Mouse (Mus musculus) kidney, adult 2 months (tissue): ENCODE data around the gene B3galnt1.
"Not testable (repeated sequence)": the region's sequence is repeated elsewhere in the genome, so short reads cannot be mapped to it uniquely, and the experiment has no call there.

ENCODE experiments used
- CTCF ChIP-seq: fragments of 200-500 bp; conservative IDR thresholded peaks from 2 replicates; pipeline ENCODE4 v1.5.1; 2011; ENCODE audit warnings: low read depth, mild to moderate bottlenecking, control low read depth, low read length, moderate library complexity, mixed read lengths; ENCODE audit not compliant: insufficient read depth, insufficient read length
- POLR2A ChIP-seq: fragments of 200-500 bp; IDR thresholded peaks from one replicate; pipeline ENCODE4 v1.6.1; 2011; ENCODE audit warnings: low read depth, low read length, control low read depth

DNA sequence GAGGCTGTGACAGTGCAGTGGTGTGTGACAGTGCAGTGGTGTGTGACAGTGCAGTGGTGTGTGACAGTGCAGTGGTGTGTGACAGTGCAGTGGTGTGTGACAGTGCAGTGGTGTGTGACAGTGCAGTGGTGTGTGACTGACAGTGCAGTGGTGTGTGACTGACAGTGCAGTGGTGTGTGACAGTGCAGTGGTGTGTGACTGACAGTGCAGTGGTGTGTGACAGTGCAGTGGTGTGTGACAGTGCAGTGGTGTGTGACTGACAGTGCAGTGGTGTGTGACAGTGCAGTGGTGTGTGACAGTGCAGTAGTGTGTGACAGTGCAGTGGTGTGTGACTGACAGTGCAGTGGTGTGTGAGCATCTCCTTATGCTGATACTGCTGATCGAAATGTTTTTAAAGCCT lies 33.2 kb downstream of the B3galnt1 start:
- not testable (repeated sequence) for TF ChIP-seq CTCF, POLR2A
